Mouse (Mus musculus) lung, embryonic 16.5 days (tissue): Measurements from ENCODE around the gene Actl7b. TPM values are rescaled to one million over a fixed set of nuclear protein-coding genes. Genes with fewer than 3 reads are reported as not detected.

ENCODE experiments used
- polyA plus RNA-seq: library from polyadenylated mRNA; unstranded; fragments of >200 nt; fragmentation: Nextera tagmentation; extraction: Ambion mirVana; gene quantifications from 2 replicates; pipeline ENCODE4 v1.2.1, GENCODE M21; 2015

The Actl7b gene
- polyA plus RNA-seq, 1 experiment from 2014 or later, result not detected

Other genes starting within 250 kb of the Actl7b start
- not detected in 2 replicates for gene Gm26657, start 1.4 kb downstream of the Actl7b start, polyA plus RNA-seq
- not detected in 2 replicates for gene Actl7a, start 2.0 kb upstream of the Actl7b start, polyA plus RNA-seq
- gene Elp1, start 60.9 kb upstream of the Actl7b start, polyA plus RNA-seq, result 28.3 and 29.7 TPM in 2 replicates
- 12.8 and 13.7 TPM in 2 replicates for gene Fam206a, start 60.9 kb upstream of the Actl7b start, polyA plus RNA-seq
- gene Ctnnal1, start 123.7 kb upstream of the Actl7b start, polyA plus RNA-seq, result 19.9 and 21.7 TPM in 2 replicates
- 9.5 and 10.8 TPM in 2 replicates for gene Tmem245, start 206.0 kb upstream of the Actl7b start, polyA plus RNA-seq
- 1.9 and 2.9 TPM in 2 replicates for gene Frrs1l, start 248.9 kb upstream of the Actl7b start, polyA plus RNA-seq